In the genomic region with DNA sequence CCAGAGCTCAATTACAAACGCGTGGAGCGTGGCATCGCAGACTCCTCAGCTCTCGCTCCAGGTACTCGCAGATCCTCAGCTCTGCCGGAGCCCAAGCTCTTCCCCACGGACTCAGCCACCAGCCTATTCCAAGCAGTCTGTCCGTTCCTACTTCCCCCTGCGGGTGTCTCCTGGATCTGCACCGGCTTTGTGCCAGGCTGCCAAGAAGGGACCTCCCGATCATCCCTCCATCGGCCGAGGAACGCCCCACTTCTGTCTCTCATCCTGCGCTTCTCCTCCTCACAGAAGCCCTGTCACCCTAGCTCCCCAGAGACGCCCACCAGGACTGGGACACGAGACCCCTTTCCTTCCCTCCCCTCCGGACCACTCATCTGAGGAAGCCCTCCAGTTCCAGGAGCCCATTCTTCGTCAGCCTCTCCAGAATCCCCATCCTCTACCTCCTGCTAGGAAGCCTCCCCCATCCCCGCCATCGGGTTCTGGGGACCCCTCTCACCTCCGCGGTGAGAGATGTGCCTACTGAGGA, we compare ENCODE assay signal across 8 mouse cellular contexts. TPM values are rescaled to one million over a fixed set of nuclear protein-coding genes. Genes with fewer than 3 reads are reported as not detected.
DNase-seq lines count a peak whose midpoint lies in the region; ATAC-seq lines count a peak whose summit lies in the region.

No protein-coding gene starts in this region.

- ATAC-seq in hindbrain, embryonic 14.5 days (ENCODE audit: low FRiP score): peak; percentile 81

- under 1% methylated on average over 24 of the region's 24 CpGs for WGBS in hindbrain, embryonic 14.5 days

- H3K9ac ChIP-seq in hindbrain, embryonic 14.5 days: peak overlapping the region; percentile 91

- H3K4me1 ChIP-seq in hindbrain, embryonic 14.5 days (replicated peaks; ENCODE audit: control insufficient read depth, insufficient read depth, low read length): peaks cover 38% of the 10 kb centered on the region

- peak overlapping the region; percentile 65 for H3K4me2 ChIP-seq in hindbrain, embryonic 14.5 days (replicated peaks)

- no peaks in the 10 kb centered on the region for H3K9me3 ChIP-seq in hindbrain, embryonic 14.5 days (ENCODE audit: control insufficient read depth, low read length)

- peak overlapping the region; percentile 99 for H3K27ac ChIP-seq in hindbrain, embryonic 14.5 days

- no peaks in the 10 kb centered on the region for H3K27me3 ChIP-seq in hindbrain, embryonic 14.5 days (ENCODE audit: control insufficient read depth, insufficient read depth, low read length)

- H3K4me3 ChIP-seq in hindbrain, embryonic 14.5 days (replicated peaks; ENCODE audit: low read length): peak overlapping the region; percentile 66

- peaks cover 22% of the 10 kb centered on the region for H3K36me3 ChIP-seq in hindbrain, embryonic 14.5 days (replicated peaks; ENCODE audit: control insufficient read depth, insufficient read depth)

- peak; percentile 26 for DNase-seq in T-cell, adult 2 months (ENCODE audit: low spot score)
- DNase-seq in cerebellum, postnatal 25 days: peak; percentile 83
- peak; percentile 59 to 60 for DNase-seq in frontal cortex, postnatal 25 days (ENCODE audit: low spot score in 2 of 2)
- peak; percentile 73 for DNase-seq in hindbrain, embryonic 14.5 days (ENCODE audit: low spot score)
- peak; percentile 60 to 74 for DNase-seq in layer of hippocampus, postnatal 36 days
- peak; percentile 80 for DNase-seq in lung, postnatal 25 days (ENCODE audit: low spot score)
- DNase-seq in retina, adult 2 months (ENCODE audit: low read depth, low spot score): peak; percentile 46
- DNase-seq in urinary bladder, adult 2 months (ENCODE audit: low spot score): peak; percentile 50

RNA-seq across cellular contexts. Expression of a gene that starts 0.5 kb away (rescaled TPM):
- 157 and 171 TPM in 2 replicates for polyA plus RNA-seq in hindbrain, embryonic 14.5 days (2014; fragmentation: Nextera tagmentation; extraction: Ambion mirVana)
- 10 to 100 TPM; 48.8 to 49.4 TPM for total RNA-seq in layer of hippocampus, postnatal 36 days (2021)
- 16.5 and 17.5 TPM in 2 replicates for polyA plus RNA-seq in urinary bladder, adult 2 months (2012; rRNA removed)

RNA-seq across cellular contexts. Expression of a gene that starts 13.2 kb away (rescaled TPM):
- 22.5 and 23.1 TPM in 2 replicates for polyA plus RNA-seq in hindbrain, embryonic 14.5 days (2014; fragmentation: Nextera tagmentation; extraction: Ambion mirVana)
- 10 to 100 TPM; 16.5 to 16.8 TPM for total RNA-seq in layer of hippocampus, postnatal 36 days (2021)
- polyA plus RNA-seq in urinary bladder, adult 2 months (2012; rRNA removed): 11.4 and 13.8 TPM in 2 replicates

RNA-seq across cellular contexts. Expression of a gene that starts 35.1 kb away (rescaled TPM):
- polyA plus RNA-seq in hindbrain, embryonic 14.5 days (2014; fragmentation: Nextera tagmentation; extraction: Ambion mirVana): 2.9 and 3.6 TPM in 2 replicates
- under 1 TPM; 0.55 to 0.56 TPM for total RNA-seq in layer of hippocampus, postnatal 36 days (2021)
- 0.87 and 0.94 TPM in 2 replicates for polyA plus RNA-seq in urinary bladder, adult 2 months (2012; rRNA removed)

RNA-seq across cellular contexts. Expression of a gene that starts 35.6 kb away (rescaled TPM):
- polyA plus RNA-seq in hindbrain, embryonic 14.5 days (2014; fragmentation: Nextera tagmentation; extraction: Ambion mirVana): 37.8 and 39.4 TPM in 2 replicates
- 10 to 100 TPM; 14.2 to 15.3 TPM for total RNA-seq in layer of hippocampus, postnatal 36 days (2021)
- polyA plus RNA-seq in urinary bladder, adult 2 months (2012; rRNA removed): 12.1 and 14.9 TPM in 2 replicates

RNA-seq across cellular contexts. Expression of a gene that starts 53.5 kb away (rescaled TPM):
- polyA plus RNA-seq in hindbrain, embryonic 14.5 days (2014; fragmentation: Nextera tagmentation; extraction: Ambion mirVana): 104 and 107 TPM in 2 replicates
- total RNA-seq in layer of hippocampus, postnatal 36 days (2021): 100 to 1,000 TPM; 173 to 210 TPM
- 7.1 and 9.6 TPM in 2 replicates for polyA plus RNA-seq in urinary bladder, adult 2 months (2012; rRNA removed)

Comparison
In these comparisons a context has a peak if more than half of its experiments do, and no peak if none do; other contexts are left out.
1. Peak in every context shown above with its lines: DNase-seq, ATAC-seq, H3K4me3 ChIP-seq and H3K27ac ChIP-seq.
2. DNase-seq: peak in every context shown above with its lines; median percentile 83 in cerebellum, postnatal 25 days; 80 in lung, postnatal 25 days; 73 in hindbrain, embryonic 14.5 days; 67 in layer of hippocampus, postnatal 36 days; 60 in frontal cortex, postnatal 25 days; 50 in urinary bladder, adult 2 months; 46 in retina, adult 2 months; 26 in T-cell, adult 2 months.